Mouse (Mus musculus) testis, adult 2 months (tissue): ENCODE measurements around the gene Tmprss13. TPM values are rescaled to one million over a fixed set of nuclear protein-coding genes. Genes with fewer than 3 reads are reported as not detected.

Source experiments
- H3K27ac ChIP-seq: fragments of 200-500 bp; 2 replicates; pipeline ENCODE4 v1.5.1; 2012; ENCODE audit warnings: low read depth, low read length; ENCODE audit not compliant: control insufficient read depth, insufficient read depth
- H3K27me3 ChIP-seq: fragments of 200-500 bp; 2 replicates; pipeline ENCODE4 v1.6.1; 2012; ENCODE audit warnings: mild to moderate bottlenecking, low read length, moderate library complexity; ENCODE audit not compliant: control insufficient read depth, insufficient read depth
- H3K36me3 ChIP-seq: fragments of 200-500 bp; 2 replicates; pipeline ENCODE4 v1.6.1; 2012; ENCODE audit warnings: mild to moderate bottlenecking, low read length; ENCODE audit not compliant: control insufficient read depth, insufficient read depth
- H3K4me1 ChIP-seq: fragments of 200-500 bp; 2 replicates; pipeline ENCODE4 v1.6.1; 2012; ENCODE audit warnings: low read length; ENCODE audit not compliant: control insufficient read depth, insufficient read depth
- H3K4me3 ChIP-seq: fragments of 200-500 bp; 2 replicates; pipeline ENCODE4 v1.5.1; 2012; ENCODE audit warnings: low read depth, mild to moderate bottlenecking, low read length, moderate library complexity, mixed read lengths; ENCODE audit not compliant: control insufficient read depth
- CTCF ChIP-seq: fragments of 200-500 bp; IDR thresholded peaks from 2 replicates; pipeline ENCODE4 v1.5.1; 2012; ENCODE audit warnings: low read depth, mild to moderate bottlenecking, inconsistent platforms, low read length, moderate library complexity; ENCODE audit not compliant: control insufficient read depth, insufficient read depth, insufficient replicate concordance
- POLR2A ChIP-seq: fragments of 200-500 bp; IDR thresholded peaks from 2 replicates; pipeline ENCODE4 v1.6.1; 2012; ENCODE audit warnings: low read depth, mild to moderate bottlenecking, inconsistent platforms, low read length, moderate library complexity; ENCODE audit not compliant: control insufficient read depth
- polyA plus RNA-seq: library from polyadenylated mRNA; depleted of rRNA; stranded (reverse); fragments of >200 nt; gene quantifications from 2 replicates; pipeline ENCODE4 v1.2.3, GENCODE M21; 2012

The Tmprss13 gene
- polyA plus RNA-seq, 1 experiment = 0.44 TPM

DNA sequence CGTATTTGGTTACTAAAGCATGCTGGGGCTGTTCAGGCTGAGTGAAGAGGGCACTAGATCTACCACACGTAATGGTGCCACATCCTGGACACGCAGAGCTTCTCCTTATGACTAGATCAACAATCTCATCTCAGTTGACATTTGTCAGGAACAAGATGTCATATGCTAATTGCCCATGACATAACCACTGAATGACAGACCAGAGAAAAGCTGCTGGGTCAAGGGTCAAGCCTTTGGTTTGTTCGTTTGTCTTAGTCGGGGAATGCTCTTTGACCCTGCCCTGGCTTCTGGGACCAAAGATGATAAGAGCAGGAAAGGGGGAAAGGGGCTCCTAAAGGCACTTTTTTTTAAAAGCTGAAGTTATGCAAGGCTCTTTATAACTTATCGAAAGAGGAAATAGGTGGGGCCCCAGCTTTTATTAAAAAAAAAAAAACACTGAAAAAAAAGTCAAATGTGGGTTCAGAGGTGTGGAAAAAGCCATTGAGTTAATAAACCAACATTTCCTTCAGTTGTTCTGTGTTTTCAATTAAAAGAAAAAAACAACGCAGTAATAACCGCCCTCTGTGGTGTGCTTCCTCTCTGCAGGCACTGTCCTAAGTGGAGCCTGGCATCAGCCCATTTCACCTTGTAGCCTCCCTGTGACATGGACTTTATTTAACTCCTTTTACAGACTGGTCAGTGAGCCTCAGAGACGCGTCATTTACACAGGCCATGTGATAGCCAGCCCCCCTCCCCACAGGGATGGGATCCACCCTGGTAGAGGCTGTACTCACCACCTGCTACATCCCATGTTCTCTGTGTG is 24.5 kb upstream of the Tmprss13 start:
- H3K4me3 ChIP-seq = no peak overlapping the region
- H3K4me1 ChIP-seq = peaks cover under 1% of the 10 kb centered on the region; the same call in 1 of the 2 replicates
- no peaks in the 10 kb centered on the region for H3K36me3 ChIP-seq
- no peak for TF ChIP-seq POLR2A
- TF ChIP-seq CTCF = no peak
- H3K27ac ChIP-seq = no peak overlapping the region
- no peaks in the 10 kb centered on the region for H3K27me3 ChIP-seq

DNA sequence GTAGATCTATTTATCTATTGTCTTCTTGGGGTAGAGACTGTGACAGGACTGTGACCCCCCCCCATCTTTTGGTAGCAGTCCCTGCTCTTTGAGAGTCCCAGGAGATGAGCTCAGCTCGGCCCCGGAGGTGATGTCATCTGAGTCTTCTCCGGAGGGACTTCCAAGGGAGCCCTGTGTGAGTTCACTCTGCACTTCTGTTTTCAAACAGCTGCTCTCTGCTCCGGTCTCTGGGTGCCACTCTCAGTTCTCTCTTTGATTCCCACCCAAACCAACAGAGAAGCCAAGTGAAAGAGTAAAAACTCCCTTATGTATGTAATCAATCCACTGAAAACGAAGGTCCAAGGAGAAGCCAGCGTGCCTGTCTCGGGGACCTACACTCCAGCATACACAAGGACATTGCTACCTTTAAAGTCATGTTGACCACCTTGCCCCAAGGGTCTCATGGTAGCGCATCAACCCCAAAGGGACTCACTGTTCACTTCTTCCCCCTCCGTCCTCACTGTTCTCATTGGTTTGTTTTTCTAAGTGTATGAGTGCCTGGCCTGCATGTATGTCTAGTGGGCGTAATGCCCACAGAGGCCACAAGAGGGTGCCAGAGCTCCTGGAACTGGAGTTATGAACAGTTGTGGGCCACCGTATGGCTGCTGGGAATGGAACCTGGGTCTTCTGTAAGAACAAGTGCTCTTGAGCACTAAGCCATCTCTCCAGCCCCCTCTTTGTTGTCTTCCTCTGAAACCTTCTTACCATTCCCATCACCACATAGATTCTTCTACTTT is 19.5 kb upstream of the Tmprss13 start:
- Histone ChIP-seq H3K27ac (no peak overlapping the region), H3K27me3 (no peaks in the 10 kb centered on the region), H3K36me3 (no peaks in the 10 kb centered on the region), H3K4me1 (peaks cover 10% of the 10 kb centered on the region), H3K4me3 (no peak overlapping the region)
- no peak for TF ChIP-seq POLR2A
- TF ChIP-seq CTCF = peak; percentile 94

DNA sequence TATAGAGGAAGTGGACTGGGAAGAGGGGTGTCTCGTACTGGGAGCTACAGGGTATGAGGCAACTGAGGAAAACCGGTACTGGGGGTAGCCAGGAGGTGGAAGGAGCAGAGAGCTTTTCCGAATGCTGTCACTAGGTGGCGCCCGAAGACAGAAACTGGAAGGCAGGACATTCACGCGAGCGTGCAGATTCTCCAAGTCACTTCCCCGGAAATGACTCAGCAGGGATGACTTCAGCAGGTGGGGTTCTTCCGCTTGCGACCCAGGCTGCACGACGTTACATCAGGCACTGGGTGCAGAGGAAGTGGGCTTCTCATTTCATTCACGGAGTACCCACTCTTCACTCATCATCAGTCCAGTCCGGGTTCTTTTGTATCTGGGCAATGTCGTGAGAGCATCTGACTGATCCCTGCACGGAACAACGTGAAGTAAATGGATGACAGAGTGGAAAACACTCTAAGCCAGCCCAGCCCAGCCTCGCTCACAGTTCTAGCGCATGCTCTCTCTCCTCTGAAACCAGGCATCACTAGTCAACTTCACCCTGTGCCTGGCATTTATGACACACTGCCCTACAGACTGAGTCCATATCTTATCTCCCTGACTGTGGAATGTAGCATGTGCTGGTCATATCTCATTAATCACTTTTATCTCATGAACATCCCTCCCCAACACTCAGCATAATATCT is 18.3 kb upstream of the Tmprss13 start:
- peak; percentile 90 for TF ChIP-seq CTCF
- TF ChIP-seq POLR2A = peak; percentile 80; the same call in 1 of the 2 replicates
- peak overlapping the region; percentile 19 for H3K4me3 ChIP-seq
- H3K27ac ChIP-seq = peak overlapping the region; percentile 8; the same call in 1 of the 2 replicates
- peaks cover 12% of the 10 kb centered on the region for H3K4me1 ChIP-seq
- no peaks in the 10 kb centered on the region for H3K36me3 ChIP-seq
- H3K27me3 ChIP-seq = no peaks in the 10 kb centered on the region

DNA sequence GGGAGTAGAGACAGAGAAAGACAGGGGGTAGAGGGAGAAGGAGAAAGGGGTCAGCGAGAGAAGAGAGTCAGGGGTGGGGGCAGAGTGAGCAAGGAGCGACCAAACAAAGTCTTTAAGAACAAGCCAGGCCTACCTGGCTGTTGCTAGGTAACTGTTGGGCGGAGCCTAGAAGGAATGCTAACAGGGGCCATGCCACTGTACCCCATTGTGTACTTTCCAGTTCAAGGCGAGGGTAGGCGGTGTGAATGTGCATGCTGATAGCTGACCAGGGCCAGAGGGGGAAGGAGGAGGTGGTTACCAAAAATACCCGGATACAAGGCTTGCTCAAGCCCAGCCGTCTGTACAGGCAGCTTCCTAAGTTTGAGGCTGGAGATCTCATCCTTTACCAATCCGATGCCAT is 17.1 kb upstream of the Tmprss13 start:
- Histone ChIP-seq H3K4me3 (no peak overlapping the region), H3K4me1 (peaks cover 12% of the 10 kb centered on the region), H3K36me3 (no peaks in the 10 kb centered on the region), H3K27ac (no peak overlapping the region), H3K27me3 (no peaks in the 10 kb centered on the region)
- TF ChIP-seq POLR2A = no peak
- TF ChIP-seq CTCF = no peak

DNA sequence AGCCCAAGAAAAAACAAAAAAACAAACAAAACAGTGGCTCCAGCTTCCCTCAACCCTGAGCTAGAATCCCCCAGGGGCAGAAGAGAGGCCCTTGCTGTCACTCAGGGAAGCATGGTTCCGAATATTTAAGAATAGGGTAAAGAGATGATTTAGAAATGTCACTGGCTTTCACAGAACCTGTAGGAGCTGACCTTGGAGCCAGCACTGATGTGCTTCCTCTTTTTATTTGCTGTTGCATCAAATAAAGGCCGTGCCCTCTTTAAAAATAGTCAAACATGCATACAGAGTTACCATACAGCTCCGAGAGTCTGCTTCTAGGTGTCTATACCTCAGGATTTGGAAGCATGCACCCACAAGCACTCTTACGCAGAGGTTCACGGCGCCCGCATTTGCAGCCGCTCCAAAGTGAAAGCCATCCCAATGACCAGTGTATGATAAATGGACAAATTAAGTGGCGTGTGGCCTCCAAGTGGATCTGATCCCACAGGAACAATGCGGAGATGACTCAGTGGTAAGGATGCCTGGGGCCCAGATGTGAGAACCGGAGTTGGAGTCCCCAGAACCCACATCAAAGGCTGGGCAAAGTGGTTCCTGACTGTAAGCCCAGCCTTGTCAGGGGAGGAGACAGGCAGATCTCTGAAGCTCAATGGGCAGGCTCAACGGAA is 12.0 kb upstream of the Tmprss13 start:
- Histone ChIP-seq H3K4me1 (0 out of 2 replicates have a peak, but pooled peaks cover 2% of the 10 kb centered on the region), H3K27me3 (no peaks in the 10 kb centered on the region), H3K36me3 (no peaks in the 10 kb centered on the region), H3K4me3 (no peak overlapping the region), H3K27ac (no peak overlapping the region)
- TF ChIP-seq CTCF = no peak
- no peak for TF ChIP-seq POLR2A

DNA sequence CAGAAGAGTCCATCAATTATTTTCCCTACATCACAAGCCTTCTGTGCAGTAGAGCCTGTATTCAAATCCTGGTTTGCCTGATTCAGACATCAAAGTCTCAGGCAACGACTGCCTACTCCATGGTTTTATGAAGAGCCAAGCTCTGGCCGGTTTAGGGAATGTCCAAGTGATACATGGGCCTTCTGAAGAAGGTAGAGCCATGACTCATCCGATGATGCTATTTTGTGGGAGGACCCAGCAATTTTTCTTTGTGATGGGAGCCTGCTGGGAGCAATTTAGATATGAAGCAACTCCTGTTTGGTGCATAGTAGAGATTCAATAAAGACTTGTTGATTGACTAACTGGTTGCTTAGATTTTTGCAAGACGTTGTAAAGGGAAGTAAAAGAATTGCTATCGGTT is 10.4 kb upstream of the Tmprss13 start:
- TF ChIP-seq POLR2A = no peak
- TF ChIP-seq CTCF = no peak
- H3K36me3 ChIP-seq = no peaks in the 10 kb centered on the region
- no peaks in the 10 kb centered on the region for H3K27me3 ChIP-seq
- H3K4me3 ChIP-seq = no peak overlapping the region
- no peak overlapping the region for H3K27ac ChIP-seq
- 0 out of 2 replicates have a peak, but pooled peaks cover 2% of the 10 kb centered on the region for H3K4me1 ChIP-seq

DNA sequence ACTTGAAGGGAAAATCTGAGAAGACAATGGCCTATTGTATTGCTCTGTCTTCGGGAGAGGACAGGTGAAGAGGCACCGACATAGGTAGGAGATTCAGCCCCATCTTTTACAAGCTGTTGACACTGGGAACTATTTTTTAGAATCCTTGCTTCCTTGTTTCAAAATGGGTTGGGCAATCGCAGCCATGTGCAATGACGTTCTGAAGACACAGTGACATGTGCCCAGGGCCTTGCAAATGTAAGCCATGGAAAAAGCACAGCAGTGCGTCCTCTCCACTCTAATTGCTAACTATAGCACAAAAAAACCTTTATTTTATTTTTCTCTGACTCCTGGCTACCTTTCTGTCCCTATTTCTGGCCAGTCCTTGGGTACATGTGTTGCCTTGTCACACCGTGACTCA is 7.0 kb upstream of the Tmprss13 start:
- Histone ChIP-seq H3K27me3 (no peaks in the 10 kb centered on the region), H3K4me1 (no peaks in the 10 kb centered on the region), H3K4me3 (no peak overlapping the region), H3K27ac (no peak overlapping the region), H3K36me3 (no peaks in the 10 kb centered on the region)
- no peak for TF ChIP-seq POLR2A
- TF ChIP-seq CTCF = no peak
